Mouse (Mus musculus) hindbrain, embryonic 14.5 days (tissue): ENCODE measurements around the gene Vmn1r196. TPM values are rescaled to one million over a fixed set of nuclear protein-coding genes. Genes with fewer than 3 reads are reported as not detected.

ENCODE experiments used
- ATAC-seq: fragments of 200-750 bp; cut with Nextera tagmentation; 2 replicates; pipeline ENCODE4 v1.8.0; 2017; ENCODE audit warnings: moderate number of reproducible peaks, mild to moderate bottlenecking, moderate TSS enrichment, moderate library complexity; ENCODE audit not compliant: low FRiP score
- DNase-seq: peaks from one replicate; pipeline ENCODE4 v3.0.0-alpha.2; 2015; ENCODE audit warnings: low spot score
- H3K27ac ChIP-seq: fragments of 300-500 bp; sonication (generic); 2 replicates; pipeline ENCODE4 v1.5.1; 2014; ENCODE audit warnings: mild to moderate bottlenecking, moderate library complexity
- H3K27me3 ChIP-seq: fragments of 300-500 bp; sonication (generic); 2 replicates; pipeline ENCODE4 v1.6.1; 2014; ENCODE audit warnings: mild to moderate bottlenecking, low read length, mixed read lengths; ENCODE audit not compliant: control insufficient read depth, insufficient read depth
- H3K36me3 ChIP-seq: fragments of 300-500 bp; sonication (generic); replicated peaks from 2 replicates; pipeline ENCODE4 v1.6.1; 2014; ENCODE audit not compliant: control insufficient read depth, insufficient read depth
- H3K4me1 ChIP-seq: fragments of 300-500 bp; sonication (generic); replicated peaks from 2 replicates; pipeline ENCODE4 v1.6.1; 2014; ENCODE audit warnings: antibody characterized with exemption, low read length, mixed read lengths; ENCODE audit not compliant: control insufficient read depth, insufficient read depth
- H3K4me2 ChIP-seq: fragments of 300-500 bp; sonication (generic); replicated peaks from 2 replicates; pipeline ENCODE4 v1.6.1; 2014; ENCODE audit warnings: mild to moderate bottlenecking, moderate library complexity
- H3K4me3 ChIP-seq: fragments of 300-500 bp; sonication (generic); replicated peaks from 2 replicates; pipeline ENCODE4 v1.5.1; 2014; ENCODE audit warnings: mild to moderate bottlenecking, low read length
- H3K9ac ChIP-seq: fragments of 300-500 bp; sonication (generic); 2 replicates; pipeline ENCODE4 v1.6.1; 2014
- H3K9me3 ChIP-seq: fragments of 300-500 bp; sonication (generic); 2 replicates; pipeline ENCODE4 v1.6.1; 2016; ENCODE audit warnings: low read length; ENCODE audit not compliant: control insufficient read depth
- WGBS: fragments of 180-500 bp; shearing (Covaris S2); extraction: QIAGEN DNeasy Blood & Tissue Kit; methylation state at CpG from one replicate; pipeline ENCODE4 v1.1.7; 2014; 5-methylcytosine and 5-hydroxymethylcytosine counted together
- polyA plus RNA-seq: library from polyadenylated mRNA; unstranded; fragments of >200 nt; fragmentation: Nextera tagmentation; extraction: Ambion mirVana; gene quantifications from 2 replicates; pipeline ENCODE4 v1.2.1, GENCODE M21; 2014

Vmn1r196 gene
- polyA plus RNA-seq, 1 experiment from 2014 or later: not detected

- H3K9ac ChIP-seq: no peak overlapping the region
- H3K9me3 ChIP-seq: no peaks in the 10 kb centered on the region
- no peak overlapping the region for H3K4me3 ChIP-seq
- no peak overlapping the region for H3K27ac ChIP-seq
- no peak overlapping the region for H3K4me2 ChIP-seq
- WGBS: 67% methylated on average over 2 of the region's 2 CpGs
- DNase-seq (no peak), ATAC-seq (no peak)
- no peaks in the 10 kb centered on the region for H3K4me1 ChIP-seq
- H3K27me3 ChIP-seq: no peaks in the 10 kb centered on the region
- no peaks in the 10 kb centered on the region for H3K36me3 ChIP-seq
These were observed 43.5 kb downstream of the Vmn1r196 start for GRCm38 (mm10) chr13:22333269-22333668.

- Histone ChIP-seq H3K4me3 (no peak overlapping the region), H3K27me3 (no peaks in the 10 kb centered on the region), H3K36me3 (no peaks in the 10 kb centered on the region), H3K4me1 (no peaks in the 10 kb centered on the region), H3K9me3 (no peaks in the 10 kb centered on the region), H3K4me2 (no peak overlapping the region), H3K9ac (no peak overlapping the region), H3K27ac (no peak overlapping the region)
- 97% methylated on average over 1 of the region's 1 CpGs for WGBS
- DNase-seq (no peak), ATAC-seq (no peak)
These were observed 45.8 kb downstream of the Vmn1r196 start for GRCm38 (mm10) chr13:22335565-22335964.

Other genes with a start within 250 kb of the Vmn1r196 start
- 6.0 and 6.2 TPM in 2 replicates for gene Hist1h4i, start 248.6 kb upstream of the Vmn1r196 start, polyA plus RNA-seq
- gene Hist1h2ag, start 247.0 kb upstream of the Vmn1r196 start, polyA plus RNA-seq: 4.4 and 5.3 TPM in 2 replicates
- gene Hist1h2bj, start 246.7 kb upstream of the Vmn1r196 start, polyA plus RNA-seq: 1.8 and 2.5 TPM in 2 replicates
- gene Vmn1r188, start 205.5 kb upstream of the Vmn1r196 start, polyA plus RNA-seq: not detected in 2 replicates
- gene Vmn1r189, start 184.1 kb upstream of the Vmn1r196 start, polyA plus RNA-seq: not detected in 2 replicates
- not detected in 2 replicates for gene Vmn1r191, start 106.0 kb upstream of the Vmn1r196 start, polyA plus RNA-seq
- gene Vmn1r192, start 98.8 kb upstream of the Vmn1r196 start, polyA plus RNA-seq: not detected in 2 replicates
- gene Vmn1r193, start 66.8 kb upstream of the Vmn1r196 start, polyA plus RNA-seq: 0.14 TPM in 1 of 2 replicates, not detected in the other
- not detected in 2 replicates for gene Vmn1r194, start 45.7 kb upstream of the Vmn1r196 start, polyA plus RNA-seq
- gene Vmn1r195, start 19.4 kb upstream of the Vmn1r196 start, polyA plus RNA-seq: not detected in 2 replicates
- gene Vmn1r197, start 34.7 kb downstream of the Vmn1r196 start, polyA plus RNA-seq: not detected in 2 replicates
- not detected in 2 replicates for gene Vmn1r198, start 60.4 kb downstream of the Vmn1r196 start, polyA plus RNA-seq
- gene Vmn1r199, start 89.9 kb downstream of the Vmn1r196 start, polyA plus RNA-seq: not detected in 2 replicates
- gene Vmn1r200, start 100.5 kb downstream of the Vmn1r196 start, polyA plus RNA-seq: 0.20 TPM in 1 of 2 replicates, not detected in the other
- gene Vmn1r201, start 182.0 kb downstream of the Vmn1r196 start, polyA plus RNA-seq: not detected in 2 replicates
- gene Vmn1r202, start 215.5 kb downstream of the Vmn1r196 start, polyA plus RNA-seq: not detected in 2 replicates
- gene Vmn1r203, start 228.2 kb downstream of the Vmn1r196 start, polyA plus RNA-seq: not detected in 2 replicates